ENCODE assay signal across 12 mouse cellular contexts in the genomic region with DNA sequence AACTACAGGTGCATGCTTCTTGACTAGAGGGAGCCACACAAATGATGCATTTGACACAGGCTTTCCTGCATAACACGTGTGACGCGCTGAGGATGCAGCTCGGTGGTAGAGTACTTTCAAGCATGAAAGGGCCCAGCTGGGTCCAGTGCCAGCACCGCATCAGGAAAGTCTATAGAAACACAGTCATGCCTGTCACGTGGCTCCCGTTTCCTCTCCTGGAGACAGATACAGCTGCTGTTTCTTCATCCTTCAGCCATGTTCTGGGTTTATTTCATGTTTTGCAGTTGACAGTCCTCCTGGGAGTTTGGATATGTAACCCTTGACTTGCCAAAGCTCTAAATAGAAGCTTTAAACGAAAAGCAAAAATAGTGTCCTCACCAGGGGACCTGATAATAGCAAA.
DNase-seq lines count a peak whose midpoint lies in the region; ATAC-seq and TF ChIP-seq lines count a peak whose summit lies in the region.
"Had no signal": no experiment of that assay in that cellular context is flagged by ENCODE, and none has a peak within 500 bp of the region (broad histone marks: within the 10 kb centered on the region; RNA-seq: fewer than 3 reads in every experiment).

No protein-coding gene starts in this region.

- no peak for ATAC-seq in embryonic facial prominence, embryonic 14.5 days (ENCODE audit: low read depth)
- no peak for ATAC-seq in midbrain, embryonic 14.5 days (ENCODE audit: low FRiP score, low TSS enrichment)
- ATAC-seq in neural tube, embryonic 14.5 days (ENCODE audit: low read depth), result peak; percentile 78
- no peak for ATAC-seq in liver, embryonic 11.5 days (replicated peaks; ENCODE audit: low FRiP score)

- TF ChIP-seq CTCF in CH12.LX (conservative IDR thresholded peaks at IDR 0.05 in 1 of 2, IDR thresholded peaks at IDR 0.05 in 1 of 2; ENCODE audit: low read depth in 2 of 2, low read length in 2 of 2), result no peak

- DNase-seq in embryonic facial prominence, embryonic 14.5 days (ENCODE audit: low spot score), result peak; percentile 61
- DNase-seq in embryonic facial prominence, embryonic 10.5 days (ENCODE audit: low spot score), result no peak
- peak; percentile 61 for DNase-seq in midbrain, embryonic 14.5 days
- no peak for DNase-seq in midbrain, embryonic 10.5 days (ENCODE audit: low spot score)
- DNase-seq in CH12.LX (ENCODE audit: extremely low read depth) (peak; percentile 83), liver (no peak)
- DNase-seq in liver, embryonic 11.5 days (ENCODE audit: low spot score), result no peak
- DNase-seq: cerebellum, postnatal 10 days; heart, postnatal 36 days had no signal

- no peaks in the 10 kb centered on the region for H3K36me3 ChIP-seq in embryonic facial prominence, embryonic 14.5 days (ENCODE audit: control insufficient read depth, insufficient read depth, low read length)
- H3K36me3 ChIP-seq in embryonic facial prominence, embryonic 10.5 days (replicated peaks), result no peaks in the 10 kb centered on the region
- no peaks in the 10 kb centered on the region for H3K36me3 ChIP-seq in midbrain, embryonic 14.5 days (ENCODE audit: control insufficient read depth, insufficient read depth, low read length)
- H3K36me3 ChIP-seq in midbrain, embryonic 10.5 days, result no peaks in the 10 kb centered on the region
- H3K36me3 ChIP-seq in CH12.LX (replicated peaks in 1 of 2; ENCODE audit: control insufficient read depth in 1 of 2, insufficient read depth in 1 of 2, low read length in 1 of 2), result no peaks in the 10 kb centered on the region
- no peaks in the 10 kb centered on the region for H3K36me3 ChIP-seq in neural tube, embryonic 14.5 days (ENCODE audit: control insufficient read depth, insufficient read depth, low read length)
- no peaks in the 10 kb centered on the region for H3K36me3 ChIP-seq in liver, embryonic 11.5 days (ENCODE audit: control insufficient read depth, insufficient read depth, low read length)
- H3K36me3 ChIP-seq: kidney, embryonic 15.5 days had no signal

- dilution Hi-C loops in CH12.LX (cut with MboI; ENCODE audit: extremely low pct_ligation_motif_present, extremely low pct_unique_long_range_greater_than_20kb, low sequenced_read_pairs), result no loop called here

- H3K27ac ChIP-seq in embryonic facial prominence, embryonic 14.5 days (replicated peaks; ENCODE audit: low read depth, low read length), result no peak overlapping the region; the same call in 1 of the 2 replicates
- H3K27ac ChIP-seq in embryonic facial prominence, embryonic 10.5 days (replicated peaks), result no peak overlapping the region
- H3K27ac ChIP-seq in midbrain, embryonic 14.5 days (replicated peaks; ENCODE audit: low read depth, low read length), result no peak overlapping the region
- H3K27ac ChIP-seq in midbrain, embryonic 10.5 days (replicated peaks), result no peak overlapping the region
- H3K27ac ChIP-seq in CH12.LX (ENCODE audit: insufficient read depth, low read depth), result peak overlapping the region; percentile 80
- H3K27ac ChIP-seq in neural tube, embryonic 14.5 days (ENCODE audit: low read depth, low read length), result no peak overlapping the region; the same call in 1 of the 2 replicates
- H3K27ac ChIP-seq in liver, embryonic 11.5 days (ENCODE audit: low read depth, low read length), result no peak overlapping the region
- H3K27ac ChIP-seq: kidney, embryonic 15.5 days; macrophage had no signal

- no peak overlapping the region for H3K4me3 ChIP-seq in embryonic facial prominence, embryonic 14.5 days (ENCODE audit: low read depth, low read length)
- H3K4me3 ChIP-seq in embryonic facial prominence, embryonic 10.5 days, result no peak overlapping the region
- no peak overlapping the region for H3K4me3 ChIP-seq in midbrain, embryonic 14.5 days (replicated peaks; ENCODE audit: low read depth, low read length)
- no peak overlapping the region for H3K4me3 ChIP-seq in midbrain, embryonic 10.5 days
- H3K4me3 ChIP-seq in CH12.LX (replicated peaks in 1 of 3; ENCODE audit: low read depth in 2 of 3, low read length in 2 of 3, poor library complexity in 1 of 3), result no peak overlapping the region
- H3K4me3 ChIP-seq in neural tube, embryonic 14.5 days (ENCODE audit: low read depth, low read length), result no peak overlapping the region
- no peak overlapping the region for H3K4me3 ChIP-seq in liver, embryonic 11.5 days (ENCODE audit: low read depth, low read length)
- H3K4me3 ChIP-seq: kidney, embryonic 15.5 days had no signal

- TF ChIP-seq POLR2A in CH12.LX (IDR thresholded peaks at IDR 0.05; ENCODE audit: low read depth, low read length), result no peak

- WGBS in embryonic facial prominence, embryonic 14.5 days, result 34% methylated on average over 8 of the region's 8 CpGs
- 68% methylated on average over 8 of the region's 8 CpGs for WGBS in embryonic facial prominence, embryonic 10.5 days
- 35% methylated on average over 8 of the region's 8 CpGs for WGBS in midbrain, embryonic 14.5 days
- WGBS in midbrain, embryonic 10.5 days, result 68% methylated on average over 8 of the region's 8 CpGs
- 16% methylated on average over 8 of the region's 8 CpGs for WGBS in neural tube, embryonic 14.5 days
- 75% methylated on average over 8 of the region's 8 CpGs for WGBS in liver, embryonic 11.5 days

- in situ Hi-C loops in CH12.LX (cut with MboI; ENCODE audit: low pct_ligation_motif_present, low pct_unique_long_range_greater_than_20kb, low sequenced_read_pairs), result no loop called here

- no peak; the same call in 1 of the 2 replicates for TF ChIP-seq RAD21 in CH12.LX (IDR thresholded peaks at IDR 0.05; ENCODE audit: low read depth, low read length)

- TF ChIP-seq EP300 in CH12.LX (IDR thresholded peaks at IDR 0.05; ENCODE audit: low read length), result peak; percentile 61

- H3K9ac ChIP-seq in embryonic facial prominence, embryonic 14.5 days (ENCODE audit: low read depth, low read length), result no peak overlapping the region
- H3K9ac ChIP-seq in midbrain, embryonic 14.5 days (replicated peaks; ENCODE audit: low read length), result no peak overlapping the region
- H3K9ac ChIP-seq in CH12.LX (ENCODE audit: insufficient read depth, low read depth), result no peak overlapping the region
- no peak overlapping the region for H3K9ac ChIP-seq in neural tube, embryonic 14.5 days (replicated peaks; ENCODE audit: low read depth, low read length)
- no peak overlapping the region for H3K9ac ChIP-seq in liver, embryonic 11.5 days (ENCODE audit: low read depth, low read length)
- H3K9ac ChIP-seq: kidney, embryonic 15.5 days had no signal

- H3K79me2 ChIP-seq in CH12.LX (replicated peaks; ENCODE audit: control insufficient read depth, extremely low read depth, insufficient read depth, poor library complexity, severe bottlenecking), result no peaks in the 10 kb centered on the region

- H3K4me1 ChIP-seq in embryonic facial prominence, embryonic 14.5 days (ENCODE audit: control insufficient read depth, insufficient read depth, low read length), result peaks cover 33% of the 10 kb centered on the region
- peaks cover 40% of the 10 kb centered on the region for H3K4me1 ChIP-seq in embryonic facial prominence, embryonic 10.5 days
- peaks cover 7% of the 10 kb centered on the region; the same call in 1 of the 2 replicates for H3K4me1 ChIP-seq in midbrain, embryonic 14.5 days (ENCODE audit: control insufficient read depth, insufficient read depth, low read length)
- peaks cover 44% of the 10 kb centered on the region for H3K4me1 ChIP-seq in midbrain, embryonic 10.5 days
- peaks cover 33 to 91% of the 10 kb centered on the region in 2 experiments for H3K4me1 ChIP-seq in CH12.LX (ENCODE audit: control insufficient read depth in 1 of 2, insufficient read depth in 2 of 2)
- peaks cover 15% of the 10 kb centered on the region for H3K4me1 ChIP-seq in neural tube, embryonic 14.5 days (ENCODE audit: control insufficient read depth, insufficient read depth, low read length)
- H3K4me1 ChIP-seq in liver, embryonic 11.5 days (replicated peaks; ENCODE audit: control insufficient read depth, insufficient read depth, low read length), result peaks cover 4% of the 10 kb centered on the region; the same call in 1 of the 2 replicates

- H3K4me2 ChIP-seq in embryonic facial prominence, embryonic 14.5 days (ENCODE audit: low read depth, low read length), result no peak overlapping the region
- H3K4me2 ChIP-seq in midbrain, embryonic 14.5 days (ENCODE audit: low read length), result no peak overlapping the region
- H3K4me2 ChIP-seq in CH12.LX (ENCODE audit: insufficient read depth, low read depth, poor library complexity, severe bottlenecking), result peak overlapping the region; percentile 60
- 0 out of 2 replicates have a peak overlapping the region, but pooled peaks have one; percentile 4 for H3K4me2 ChIP-seq in neural tube, embryonic 14.5 days (ENCODE audit: low read depth, low read length)
- H3K4me2 ChIP-seq in liver, embryonic 11.5 days, result no peak overlapping the region
- H3K4me2 ChIP-seq: kidney, embryonic 15.5 days had no signal

- H3K9me3 ChIP-seq in embryonic facial prominence, embryonic 14.5 days (ENCODE audit: control insufficient read depth, low read length), result no peaks in the 10 kb centered on the region
- no peaks in the 10 kb centered on the region for H3K9me3 ChIP-seq in embryonic facial prominence, embryonic 10.5 days
- H3K9me3 ChIP-seq in midbrain, embryonic 14.5 days (ENCODE audit: control insufficient read depth, low read length), result no peaks in the 10 kb centered on the region
- H3K9me3 ChIP-seq in midbrain, embryonic 10.5 days (replicated peaks), result no peaks in the 10 kb centered on the region
- H3K9me3 ChIP-seq in CH12.LX (replicated peaks; ENCODE audit: low read length), result peaks cover 2% of the 10 kb centered on the region
- H3K9me3 ChIP-seq in neural tube, embryonic 14.5 days (ENCODE audit: control insufficient read depth, low read length), result no peaks in the 10 kb centered on the region
- no peaks in the 10 kb centered on the region for H3K9me3 ChIP-seq in liver, embryonic 11.5 days (ENCODE audit: control insufficient read depth, low read length)
- H3K9me3 ChIP-seq: kidney, embryonic 15.5 days had no signal

- no peaks in the 10 kb centered on the region for H3K27me3 ChIP-seq in embryonic facial prominence, embryonic 14.5 days (replicated peaks; ENCODE audit: control insufficient read depth, insufficient read depth, low read length)
- no peaks in the 10 kb centered on the region for H3K27me3 ChIP-seq in embryonic facial prominence, embryonic 10.5 days (replicated peaks; ENCODE audit: low read depth, poor library complexity, severe bottlenecking)
- no peaks in the 10 kb centered on the region for H3K27me3 ChIP-seq in midbrain, embryonic 14.5 days (ENCODE audit: control insufficient read depth, insufficient read depth, low read length)
- H3K27me3 ChIP-seq in midbrain, embryonic 10.5 days (ENCODE audit: low read depth, poor library complexity, severe bottlenecking), result no peaks in the 10 kb centered on the region
- no peaks in the 10 kb centered on the region for H3K27me3 ChIP-seq in CH12.LX (replicated peaks)
- H3K27me3 ChIP-seq in neural tube, embryonic 14.5 days (ENCODE audit: control insufficient read depth, insufficient read depth, low read length), result no peaks in the 10 kb centered on the region
- no peaks in the 10 kb centered on the region for H3K27me3 ChIP-seq in liver, embryonic 11.5 days (replicated peaks; ENCODE audit: control insufficient read depth, insufficient read depth, low read length)
- H3K27me3 ChIP-seq: kidney, embryonic 15.5 days had no signal

TF ChIP-seq in CH12.LX, 34 proteins besides CTCF, POLR2A, EP300 and RAD21 (continues in another document):
- TF ChIP-seq JUND (conservative IDR thresholded peaks at IDR 0.05; ENCODE audit: low read depth, low read length) (peak; percentile 22), USF1 (IDR thresholded peaks at IDR 0.05; ENCODE audit: low read depth, low read length) (peak; percentile 83)

Comparison
In these comparisons a context has a peak if more than half of its experiments do, and no peak if none do; other contexts are left out.
1. DNase-seq: peak in embryonic facial prominence, embryonic 14.5 days (single experiment), midbrain, embryonic 14.5 days (single experiment) and CH12.LX (single experiment); none in embryonic facial prominence, embryonic 10.5 days (single experiment), midbrain, embryonic 10.5 days (single experiment), liver, embryonic 11.5 days (single experiment) and liver (single experiment).
2. H3K4me2 ChIP-seq: peak in CH12.LX (single experiment) and neural tube, embryonic 14.5 days (single experiment); none in embryonic facial prominence, embryonic 14.5 days (single experiment), midbrain, embryonic 14.5 days (single experiment) and liver, embryonic 11.5 days (single experiment).